Mouse (Mus musculus) liver, postnatal 0 days (tissue): Measurements from ENCODE around the gene 1700029F12Rik. TPM values are rescaled to one million over a fixed set of nuclear protein-coding genes. Genes with fewer than 3 reads are reported as not detected.
A peak's percentile ranks its signal among the peaks of the same experiment; 100 is the strongest.

Experiments used
- ATAC-seq: fragments of 200-750 bp; cut with Nextera tagmentation; 2 replicates; pipeline ENCODE4 v1.8.0; 2017; ENCODE audit warnings: mild to moderate bottlenecking, moderate library complexity
- DNase-seq: peaks from one replicate; pipeline ENCODE4 v3.0.0-alpha.2; 2016
- H3K27ac ChIP-seq: fragments of 300-500 bp; sonication (generic); 2 replicates; pipeline ENCODE4 v1.5.1; 2014; ENCODE audit warnings: antibody characterized with exemption, moderate library complexity, mild to moderate bottlenecking, low read depth
- H3K27me3 ChIP-seq: fragments of 300-500 bp; sonication (generic); 2 replicates; pipeline ENCODE4 v1.6.1; 2014; ENCODE audit warnings: low read length, control low read depth, mixed read lengths; ENCODE audit not compliant: insufficient read depth
- H3K36me3 ChIP-seq: fragments of 300-500 bp; sonication (generic); replicated peaks from 2 replicates; pipeline ENCODE4 v1.6.1; 2014; ENCODE audit warnings: mild to moderate bottlenecking, control low read depth, low read length, moderate library complexity, mixed read lengths; ENCODE audit not compliant: insufficient read depth
- H3K4me1 ChIP-seq: fragments of 300-500 bp; sonication (generic); 2 replicates; pipeline ENCODE4 v1.6.1; 2014; ENCODE audit warnings: antibody characterized with exemption, mild to moderate bottlenecking, control low read depth; ENCODE audit not compliant: insufficient read depth
- H3K4me2 ChIP-seq: fragments of 300-500 bp; sonication (generic); 2 replicates; pipeline ENCODE4 v1.6.1; 2014; ENCODE audit warnings: low read depth, mild to moderate bottlenecking, low read length, moderate library complexity, mixed read lengths
- H3K4me3 ChIP-seq: fragments of 300-500 bp; sonication (generic); 2 replicates; pipeline ENCODE4 v1.5.1; 2014; ENCODE audit warnings: low read depth, low read length
- H3K9ac ChIP-seq: fragments of 300-500 bp; sonication (generic); replicated peaks from 2 replicates; pipeline ENCODE4 v1.6.1; 2014; ENCODE audit warnings: mild to moderate bottlenecking, moderate library complexity
- H3K9me3 ChIP-seq: fragments of 300-500 bp; sonication (generic); 2 replicates; pipeline ENCODE4 v1.6.1; 2016; ENCODE audit warnings: mild to moderate bottlenecking, control low read depth, low read length, mixed read lengths
- CTCF ChIP-seq: sonication (generic); IDR thresholded peaks from 2 replicates; pipeline ENCODE4 v1.5.1; 2016; ENCODE audit warnings: antibody characterized with exemption, low read depth
- EP300 ChIP-seq: IDR thresholded peaks from 2 replicates; pipeline ENCODE4 v1.6.1; 2016; ENCODE audit warnings: antibody characterized with exemption, low read depth, mild to moderate bottlenecking
- WGBS: fragments of 180-500 bp; shearing (Covaris S2); extraction: QIAGEN DNeasy Blood & Tissue Kit; methylation state at CpG from one replicate; pipeline ENCODE4 v1.1.7; 2014; ENCODE audit not compliant: insufficient replicate concordance; 5-methylcytosine and 5-hydroxymethylcytosine counted together
- polyA plus RNA-seq: library from polyadenylated mRNA; unstranded; fragments of >200 nt; fragmentation: Nextera tagmentation; extraction: Ambion mirVana; gene quantifications from 2 replicates; pipeline ENCODE4 v1.2.1, GENCODE M21; 2015

Gene 1700029F12Rik
- polyA plus RNA-seq, 1 experiment from 2014 or later = not detected

GRCm38 (mm10) chr13:97052667-97053066, 18.5 kb upstream of the 1700029F12Rik start:
- ATAC-seq (no peak), DNase-seq (peak; percentile 73)
- TF ChIP-seq EP300 (no peak), CTCF (peak; percentile 89)
- Histone ChIP-seq H3K4me1 (no peaks in the 10 kb centered on the region), H3K4me2 (no peak overlapping the region), H3K4me3 (no peak overlapping the region), H3K9ac (no peak overlapping the region), H3K27me3 (no peaks in the 10 kb centered on the region), H3K9me3 (no peaks in the 10 kb centered on the region), H3K36me3 (no peaks in the 10 kb centered on the region), H3K27ac (no peak overlapping the region)
- WGBS = 15% methylated on average over 11 of the region's 11 CpGs

- WGBS = 68% methylated on average over 6 of the region's 6 CpGs
- no peaks in the 10 kb centered on the region for H3K36me3 ChIP-seq
- ATAC-seq (no peak), DNase-seq (no peak)
- no peaks in the 10 kb centered on the region for H3K9me3 ChIP-seq
- H3K4me2 ChIP-seq = no peak overlapping the region
- H3K4me3 ChIP-seq = no peak overlapping the region
- no peaks in the 10 kb centered on the region for H3K4me1 ChIP-seq
- no peak overlapping the region for H3K9ac ChIP-seq
- no peaks in the 10 kb centered on the region for H3K27me3 ChIP-seq
- TF ChIP-seq CTCF (no peak), EP300 (no peak)
- H3K27ac ChIP-seq = no peak overlapping the region
Observed at GRCm38 (mm10) chr13:97051158-97051557, 17.0 kb upstream of the 1700029F12Rik start.

- Histone ChIP-seq H3K27ac (no peak overlapping the region), H3K4me2 (no peak overlapping the region), H3K4me1 (no peaks in the 10 kb centered on the region), H3K4me3 (no peak overlapping the region), H3K36me3 (no peaks in the 10 kb centered on the region), H3K9ac (no peak overlapping the region), H3K9me3 (no peaks in the 10 kb centered on the region), H3K27me3 (no peaks in the 10 kb centered on the region)
- DNase-seq (no peak), ATAC-seq (no peak)
- TF ChIP-seq CTCF (no peak), EP300 (no peak)
- 79% methylated on average over 13 of the region's 13 CpGs for WGBS
Observed at GRCm38 (mm10) chr13:97030075-97030474, 4.1 kb downstream of the 1700029F12Rik start.

- H3K9ac ChIP-seq = no peak overlapping the region
- no peak for ATAC-seq
- WGBS = 44% methylated on average over 4 of the region's 4 CpGs
- H3K27me3 ChIP-seq = no peaks in the 10 kb centered on the region
- H3K36me3 ChIP-seq = no peaks in the 10 kb centered on the region
- H3K4me1 ChIP-seq = no peaks in the 10 kb centered on the region
- no peak overlapping the region for H3K4me3 ChIP-seq
- no peak overlapping the region for H3K4me2 ChIP-seq
- no peak overlapping the region for H3K27ac ChIP-seq
- no peaks in the 10 kb centered on the region for H3K9me3 ChIP-seq
- TF ChIP-seq CTCF = no peak
- TF ChIP-seq EP300 = no peak
- DNase-seq = no peak
Observed at GRCm38 (mm10) chr13:97021906-97022305, 12.3 kb downstream of the 1700029F12Rik start.

GRCm38 (mm10) chr13:97020122-97020521, 14.0 kb downstream of the 1700029F12Rik start:
- no peak for DNase-seq
- no peak overlapping the region for H3K4me2 ChIP-seq
- 82% methylated on average over 5 of the region's 5 CpGs for WGBS
- H3K4me1 ChIP-seq = no peaks in the 10 kb centered on the region
- no peaks in the 10 kb centered on the region for H3K27me3 ChIP-seq
- no peak overlapping the region for H3K27ac ChIP-seq
- TF ChIP-seq EP300 (no peak), CTCF (no peak)
- no peak for ATAC-seq
- H3K36me3 ChIP-seq = no peaks in the 10 kb centered on the region
- H3K9ac ChIP-seq = no peak overlapping the region
- no peaks in the 10 kb centered on the region; the same call in 1 of the 2 replicates for H3K9me3 ChIP-seq
- H3K4me3 ChIP-seq = no peak overlapping the region

GRCm38 (mm10) chr13:97017711-97018110, 16.5 kb downstream of the 1700029F12Rik start:
- 73% methylated on average over 3 of the region's 3 CpGs for WGBS
- Histone ChIP-seq H3K9ac (no peak overlapping the region), H3K9me3 (no peaks in the 10 kb centered on the region; the same call in 1 of the 2 replicates), H3K27ac (no peak overlapping the region), H3K36me3 (no peaks in the 10 kb centered on the region), H3K4me2 (no peak overlapping the region), H3K4me1 (no peaks in the 10 kb centered on the region), H3K4me3 (no peak overlapping the region), H3K27me3 (no peaks in the 10 kb centered on the region)
- TF ChIP-seq CTCF (no peak), EP300 (no peak)
- no peak for ATAC-seq
- no peak for DNase-seq

- Histone ChIP-seq H3K27ac (no peak overlapping the region), H3K4me3 (no peak overlapping the region), H3K4me2 (no peak overlapping the region), H3K9ac (no peak overlapping the region), H3K4me1 (no peaks in the 10 kb centered on the region), H3K9me3 (no peaks in the 10 kb centered on the region; the same call in 1 of the 2 replicates), H3K27me3 (no peaks in the 10 kb centered on the region), H3K36me3 (no peaks in the 10 kb centered on the region)
- DNase-seq (no peak), ATAC-seq (no peak)
- TF ChIP-seq CTCF (no peak), EP300 (no peak)
- WGBS = 72% methylated on average over 4 of the region's 4 CpGs
Observed at GRCm38 (mm10) chr13:97014366-97014765, 19.8 kb downstream of the 1700029F12Rik start.
